Mouse (Mus musculus) hindbrain, embryonic 16.5 days (tissue): ENCODE measurements at regions not wholly inside any gene's neighbourhood (a gene's known extent, or its start where the extent isn't known, plus 50 kb on each side); places are given as distances from the start of the nearest gene placed in this dataset.

ENCODE experiments used
- ATAC-seq: fragments of 200-750 bp; cut with Nextera tagmentation; 2 replicates; pipeline ENCODE4 v1.8.0; 2017; ENCODE audit warnings: moderate TSS enrichment, moderate library complexity
- H3K27ac ChIP-seq: fragments of 300-500 bp; sonication (generic); 2 replicates; pipeline ENCODE4 v1.5.1; 2014; ENCODE audit warnings: low read depth, mild to moderate bottlenecking, control low read depth, low read length, moderate library complexity
- H3K27me3 ChIP-seq: fragments of 300-500 bp; sonication (generic); replicated peaks from 2 replicates; pipeline ENCODE4 v1.6.1; 2014; ENCODE audit warnings: low read length; ENCODE audit not compliant: control insufficient read depth, insufficient read depth
- H3K36me3 ChIP-seq: fragments of 300-500 bp; sonication (generic); 2 replicates; pipeline ENCODE4 v1.6.1; 2014; ENCODE audit warnings: mild to moderate bottlenecking, low read length, moderate library complexity, mixed read lengths; ENCODE audit not compliant: control insufficient read depth, insufficient read depth
- H3K4me1 ChIP-seq: fragments of 300-500 bp; sonication (generic); 2 replicates; pipeline ENCODE4 v1.6.1; 2014; ENCODE audit warnings: low read depth, low read length; ENCODE audit not compliant: control insufficient read depth, insufficient read depth
- H3K4me2 ChIP-seq: fragments of 300-500 bp; sonication (generic); 2 replicates; pipeline ENCODE4 v1.6.1; 2014; ENCODE audit warnings: mild to moderate bottlenecking, low read length, control low read depth, moderate library complexity
- H3K4me3 ChIP-seq: fragments of 300-500 bp; sonication (generic); 2 replicates; pipeline ENCODE4 v1.5.1; 2014; ENCODE audit warnings: mild to moderate bottlenecking, low read length, control low read depth, moderate library complexity
- H3K9ac ChIP-seq: fragments of 300-500 bp; sonication (generic); 2 replicates; pipeline ENCODE4 v1.6.1; 2014; ENCODE audit warnings: low read depth, mild to moderate bottlenecking, control low read depth, low read length, moderate library complexity
- H3K9me3 ChIP-seq: fragments of 300-500 bp; sonication (generic); 2 replicates; pipeline ENCODE4 v1.6.1; 2014; ENCODE audit warnings: mild to moderate bottlenecking, low read length, moderate library complexity; ENCODE audit not compliant: control insufficient read depth
- WGBS: fragments of 180-500 bp; shearing (Covaris S2); extraction: QIAGEN DNeasy Blood & Tissue Kit; methylation state at CpG from one replicate; pipeline ENCODE4 v1.1.7; 2014; 5-methylcytosine and 5-hydroxymethylcytosine counted together

DNA sequence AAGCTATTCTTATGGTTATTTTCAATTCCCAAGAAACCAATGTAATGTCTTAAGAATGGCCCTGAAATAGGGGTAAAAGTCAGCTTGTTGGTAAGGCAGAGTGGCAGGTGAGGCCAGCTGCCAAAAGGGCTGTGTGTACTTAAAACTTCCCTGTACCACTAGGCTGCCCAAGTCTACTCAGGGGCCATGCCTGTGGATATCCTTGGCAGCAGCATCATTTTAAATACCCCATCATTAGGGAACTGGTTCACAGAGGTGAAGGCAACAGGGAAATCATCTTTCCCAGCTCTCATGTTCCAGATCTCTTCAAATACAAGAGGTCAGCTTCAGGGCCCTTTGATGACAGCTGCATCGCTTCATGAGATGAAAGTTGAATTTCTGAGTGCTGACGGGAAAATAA lies 399.8 kb downstream of the Dthd1 start:
- no peak overlapping the region for H3K27ac ChIP-seq
- H3K4me3 ChIP-seq: no peak overlapping the region
- H3K9me3 ChIP-seq: no peaks in the 10 kb centered on the region
- H3K36me3 ChIP-seq: no peaks in the 10 kb centered on the region
- ATAC-seq: no peak
- H3K4me2 ChIP-seq: no peak overlapping the region
- H3K9ac ChIP-seq: no peak overlapping the region
- no peaks in the 10 kb centered on the region for H3K4me1 ChIP-seq
- WGBS: 70% methylated on average over 2 of the region's 2 CpGs
- H3K27me3 ChIP-seq: no peaks in the 10 kb centered on the region

GRCm38 (mm10) chr5:63219467-63219866 lies 405.8 kb downstream of the Dthd1 start:
- Histone ChIP-seq H3K4me1 (no peaks in the 10 kb centered on the region), H3K4me3 (no peak overlapping the region), H3K9ac (no peak overlapping the region), H3K27ac (no peak overlapping the region), H3K4me2 (no peak overlapping the region), H3K36me3 (no peaks in the 10 kb centered on the region), H3K27me3 (no peaks in the 10 kb centered on the region), H3K9me3 (no peaks in the 10 kb centered on the region)
- WGBS: 71% methylated on average over 3 of the region's 3 CpGs
- no peak for ATAC-seq

- no peak for ATAC-seq
Observed at GRCm38 (mm10) chr5:63262568-63262967, 386.3 kb upstream of the Nwd2 start.

More at GRCm38 (mm10) chr5:63262568-63262967, 386.3 kb upstream of the Nwd2 start:
- H3K4me1 ChIP-seq: no peaks in the 10 kb centered on the region
- H3K9me3 ChIP-seq: no peaks in the 10 kb centered on the region
- no peak overlapping the region for H3K4me2 ChIP-seq
- no peak overlapping the region for H3K9ac ChIP-seq
- no peak overlapping the region for H3K4me3 ChIP-seq
- no peak overlapping the region for H3K27ac ChIP-seq
- H3K27me3 ChIP-seq: no peaks in the 10 kb centered on the region
- no peaks in the 10 kb centered on the region for H3K36me3 ChIP-seq
